Mouse (Mus musculus): ENCODE results near the gene 1810009A15Rik. TPM values are rescaled to one million over a fixed set of nuclear protein-coding genes. Genes with fewer than 3 reads are reported as not detected.

The 1810009A15Rik gene
- polyA plus RNA-seq, 1 experiment from 2014 or later: 69.6 TPM

- POLR2A ChIA-PET: interaction anchor here (1.6 to 3.4 kb wide), 2 partner anchors 18 to 46 kb away, joined by 5 to 18 read pairs; no protein-coding TSS in a partner anchor
- CTCF ChIA-PET: interaction anchor here (1.4 to 1.6 kb wide), 3 partner anchors 15 to 47 kb away, joined by 3 to 5 read pairs (median 3); no protein-coding TSS in a partner anchor
- ATAC-seq: no peak
- H3K27me3 ChIP-seq: no peaks in the 10 kb centered on the region
- in situ Hi-C loops (cut with MboI; ENCODE audit: low pct_unique_long_range_greater_than_20kb): no loop called here
- TF ChIP-seq CTCF (IDR thresholded peaks at IDR 0.05): no peak
- DNase-seq (ENCODE audit: low read depth, low spot score): no peak
Observed at GRCm38 (mm10) chr19:8919000-8919399, 30.3 kb downstream of the 1810009A15Rik start.

GRCm38 (mm10) chr19:8919684-8920072 is 31.0 kb downstream of the 1810009A15Rik start:
- no peak for DNase-seq (ENCODE audit: low read depth, low spot score)
- CTCF ChIA-PET: interaction anchor here (1.3 to 1.6 kb wide), 5 partner anchors 16 to 190 kb away, joined by 3 to 5 read pairs (median 3); no protein-coding TSS in a partner anchor
- in situ Hi-C loops (cut with MboI; ENCODE audit: low pct_unique_long_range_greater_than_20kb): no loop called here
- H3K27me3 ChIP-seq: no peaks in the 10 kb centered on the region
- ATAC-seq: no peak
- no peak for TF ChIP-seq CTCF (IDR thresholded peaks at IDR 0.05)
- POLR2A ChIA-PET: interaction anchor here (0.9 to 3.4 kb wide), 3 partner anchors 14 to 19 kb away, joined by 3 to 18 read pairs (median 3); no protein-coding TSS in a partner anchor

GRCm38 (mm10) chr19:8920073-8920736 is 31.6 kb downstream of the 1810009A15Rik start, which contains the start of gene B3gat3:
Gene B3gat3 (plus strand): TSS chr19:8920374.
- no peaks in the 10 kb centered on the region for H3K27me3 ChIP-seq
- ChIA-PET POLR2A (interaction anchor here (0.6 to 3.4 kb wide), 4 partner anchors 13 to 33 kb away, joined by 3 to 18 read pairs (median 3); no protein-coding TSS in a partner anchor), CTCF (interaction anchor here (1.3 to 1.6 kb wide), 5 partner anchors 16 to 190 kb away, joined by 3 to 5 read pairs (median 3); no protein-coding TSS in a partner anchor)
- DNase-seq (ENCODE audit: low read depth, low spot score): no peak
- peak; percentile 98 for ATAC-seq
- no peak for TF ChIP-seq CTCF (IDR thresholded peaks at IDR 0.05)
- in situ Hi-C loops (cut with MboI; ENCODE audit: low pct_unique_long_range_greater_than_20kb): no loop called here

- TF ChIP-seq CTCF (IDR thresholded peaks at IDR 0.05): no peak
- H3K27me3 ChIP-seq: no peaks in the 10 kb centered on the region
- ChIA-PET CTCF (interaction anchor here (1.3 to 1.5 kb wide), 2 partner anchors 42 to 189 kb away, joined by 3 read pairs; no protein-coding TSS in a partner anchor), POLR2A (interaction anchor here (0.7 to 3.4 kb wide), 4 partner anchors 10 to 39 kb away, joined by 3 to 18 read pairs (median 6); no protein-coding TSS in a partner anchor)
- ATAC-seq (no peak), DNase-seq (ENCODE audit: low read depth, low spot score) (no peak)
- in situ Hi-C loops (cut with MboI; ENCODE audit: low pct_unique_long_range_greater_than_20kb): no loop called here
Observed at GRCm38 (mm10) chr19:8920836-8921291, 32.2 kb downstream of the 1810009A15Rik start.

GRCm38 (mm10) chr19:8921741-8922140 is 33.1 kb downstream of the 1810009A15Rik start:
- ChIA-PET POLR2A (interaction anchor here (0.7 to 3.4 kb wide), 4 partner anchors 9 to 143 kb away, joined by 5 to 18 read pairs (median 6); no protein-coding TSS in a partner anchor), CTCF (interaction anchor here (1.2 kb wide), 1 partner anchor 8 kb away, joined by 3 read pairs; no protein-coding TSS in a partner anchor)
- ATAC-seq: no peak
- in situ Hi-C loops (cut with MboI; ENCODE audit: low pct_unique_long_range_greater_than_20kb): no loop called here
- no peak for TF ChIP-seq CTCF (IDR thresholded peaks at IDR 0.05)
- no peak for DNase-seq (ENCODE audit: low read depth, low spot score)
- H3K27me3 ChIP-seq: no peaks in the 10 kb centered on the region

GRCm38 (mm10) chr19:8926766-8927165 is 38.1 kb downstream of the 1810009A15Rik start:
- CTCF ChIA-PET: no interaction called here
- ATAC-seq (no peak), DNase-seq (ENCODE audit: low read depth, low spot score) (no peak)
- in situ Hi-C loops (cut with MboI; ENCODE audit: low pct_unique_long_range_greater_than_20kb): no loop called here
- no peaks in the 10 kb centered on the region for H3K27me3 ChIP-seq
- no peak for TF ChIP-seq CTCF (IDR thresholded peaks at IDR 0.05)
- POLR2A ChIA-PET: no interaction called here

- CTCF ChIA-PET: no interaction called here
- POLR2A ChIA-PET: no interaction called here
- TF ChIP-seq CTCF (IDR thresholded peaks at IDR 0.05): no peak
- in situ Hi-C loops (cut with MboI; ENCODE audit: low pct_unique_long_range_greater_than_20kb): no loop called here
- H3K27me3 ChIP-seq: no peaks in the 10 kb centered on the region
- DNase-seq (ENCODE audit: low read depth, low spot score) (no peak), ATAC-seq (no peak)
Observed at GRCm38 (mm10) chr19:8927891-8928525, 39.4 kb downstream of the 1810009A15Rik start.

- POLR2A ChIA-PET: no interaction called here
- DNase-seq (ENCODE audit: low read depth, low spot score): no peak
Observed at GRCm38 (mm10) chr19:8928689-8929223, 40.1 kb downstream of the 1810009A15Rik start.

GRCm38 (mm10) chr19:8929224-8930088 is 40.8 kb downstream of the 1810009A15Rik start, which contains the start of the genes Rom1 and Eml3:
Gene Rom1 (minus strand): TSS chr19:8929356.
Gene Eml3 (plus strand): TSS chr19:8929552.
- TF ChIP-seq CTCF (IDR thresholded peaks at IDR 0.05): no peak
- peak; percentile 70 for ATAC-seq
- H3K27me3 ChIP-seq: no peaks in the 10 kb centered on the region
- ChIA-PET POLR2A (interaction anchor here (1.3 to 3.2 kb wide), 2 partner anchors 12 to 49 kb away, joined by 3 to 16 read pairs; partner anchors contain the start of genes Mta2 and Uqcc3), CTCF (interaction anchor here (0.9 to 1.0 kb wide), 2 partner anchors 8 to 42 kb away, joined by 3 read pairs; no protein-coding TSS in a partner anchor)
- no peak for DNase-seq (ENCODE audit: low read depth, low spot score)
- in situ Hi-C loops (cut with MboI; ENCODE audit: low pct_unique_long_range_greater_than_20kb): no loop called here

More at GRCm38 (mm10) chr19:8928689-8929223, 40.1 kb downstream of the 1810009A15Rik start:
- H3K27me3 ChIP-seq: no peaks in the 10 kb centered on the region
- CTCF ChIA-PET: no interaction called here
- no peak for TF ChIP-seq CTCF (IDR thresholded peaks at IDR 0.05)
- peak; percentile 14 for ATAC-seq
- in situ Hi-C loops (cut with MboI; ENCODE audit: low pct_unique_long_range_greater_than_20kb): no loop called here
